Mouse (Mus musculus): ENCODE measurements around the gene Arpc4.

- TF ChIP-seq FLI1 (IDR thresholded peaks at IDR 0.05; ENCODE audit: low read length) (no peak), GATA1 (IDR thresholded peaks at IDR 0.05; ENCODE audit: borderline replicate concordance, low read length) (no peak)
These were observed 4.4 kb upstream of the Arpc4 start for GRCm38 (mm10) chr6:113373491-113373890.
